Mouse (Mus musculus) cerebellum, adult 8-10 months (tissue): ENCODE data around the gene Syt7.
A peak's percentile ranks its signal among the peaks of the same experiment; 100 is the strongest.

Experiments
- DNase-seq: peaks from one replicate; pipeline ENCODE4 v3.0.0; 2022

Syt7 gene

GRCm38 (mm10) chr19:10425484-10426270 lies 36.8 kb downstream of the Syt7 start:
- DNase-seq, result peak; percentile 27

GRCm38 (mm10) chr19:10426312-10426711 lies 37.4 kb downstream of the Syt7 start:
- DNase-seq, result no peak

GRCm38 (mm10) chr19:10426793-10427192 lies 37.9 kb downstream of the Syt7 start:
- no peak for DNase-seq

- no peak for DNase-seq
These were observed 38.5 kb downstream of the Syt7 start for GRCm38 (mm10) chr19:10427431-10427830.

GRCm38 (mm10) chr19:10429371-10429770 lies 40.5 kb downstream of the Syt7 start:
- peak; percentile 46 for DNase-seq

- DNase-seq, result no peak
These were observed 42.5 kb downstream of the Syt7 start for GRCm38 (mm10) chr19:10431410-10431809.

GRCm38 (mm10) chr19:10431841-10432240 lies 43.0 kb downstream of the Syt7 start:
- DNase-seq, result peak; percentile 26

- no peak for DNase-seq
These were observed 44.3 kb downstream of the Syt7 start for GRCm38 (mm10) chr19:10433225-10433624.

GRCm38 (mm10) chr19:10433879-10434540 lies 45.1 kb downstream of the Syt7 start:
- peak; percentile 28 for DNase-seq

- DNase-seq, result no peak
These were observed 46.0 kb downstream of the Syt7 start for GRCm38 (mm10) chr19:10434927-10435326.

- peak; percentile 85 for DNase-seq
These were observed 47.0 kb downstream of the Syt7 start for GRCm38 (mm10) chr19:10435908-10436307.

- DNase-seq, result no peak
These were observed 47.8 kb downstream of the Syt7 start for GRCm38 (mm10) chr19:10436726-10437125.

GRCm38 (mm10) chr19:10437521-10437920 lies 48.6 kb downstream of the Syt7 start:
- no peak for DNase-seq

GRCm38 (mm10) chr19:10444685-10445369 lies 55.9 kb downstream of the Syt7 start:
- no peak for DNase-seq

GRCm38 (mm10) chr19:10448275-10448674 lies 59.4 kb downstream of the Syt7 start:
- no peak for DNase-seq

- no peak for DNase-seq
These were observed 60.3 kb downstream of the Syt7 start for GRCm38 (mm10) chr19:10449190-10449589.

- peak; percentile 68 for DNase-seq
These were observed 60.8 kb downstream of the Syt7 start for GRCm38 (mm10) chr19:10449708-10450107.

GRCm38 (mm10) chr19:10454718-10455436 lies 66.0 kb downstream of the Syt7 start:
- no peak for DNase-seq

GRCm38 (mm10) chr19:10455437-10455806 lies 66.5 kb downstream of the Syt7 start:
- DNase-seq, result no peak

GRCm38 (mm10) chr19:10456752-10457483 lies 68.0 kb downstream of the Syt7 start, which contains the start of gene Lrrc10b:
Gene Lrrc10b, minus strand, starts transcription at chr19:10457473.
- no peak for DNase-seq

- DNase-seq, result no peak
These were observed 68.6 kb downstream of the Syt7 start for GRCm38 (mm10) chr19:10457484-10457800.

- DNase-seq, result no peak
These were observed 69.2 kb downstream of the Syt7 start for GRCm38 (mm10) chr19:10458096-10458495.
